Mouse (Mus musculus): ENCODE data around the gene Fbh1. TPM values are rescaled to one million over a fixed set of nuclear protein-coding genes. Genes with fewer than 3 reads are reported as not detected.

Gene Fbh1
- polyA plus RNA-seq, 1 experiment = 105 TPM

- TF ChIP-seq POLR2A (IDR thresholded peaks at IDR 0.05; ENCODE audit: borderline replicate concordance, extremely low read depth, insufficient read depth, insufficient read length, poor library complexity, severe bottlenecking) (no peak), CTCF (IDR thresholded peaks at IDR 0.05; ENCODE audit: borderline replicate concordance, extremely low read depth, insufficient read depth, insufficient read length) (no peak)
- DNase-seq (ENCODE audit: low read depth) = no peak
Measured at GRCm38 (mm10) chr2:11695867-11696266, 81.5 kb downstream of the Fbh1 start.

- DNase-seq (ENCODE audit: low read depth) = no peak
- TF ChIP-seq POLR2A (IDR thresholded peaks at IDR 0.05; ENCODE audit: borderline replicate concordance, extremely low read depth, insufficient read depth, insufficient read length, poor library complexity, severe bottlenecking) = no peak
- no peak for TF ChIP-seq CTCF (IDR thresholded peaks at IDR 0.05; ENCODE audit: borderline replicate concordance, extremely low read depth, insufficient read depth, insufficient read length)
Measured at GRCm38 (mm10) chr2:11694104-11694503, 83.3 kb downstream of the Fbh1 start.

GRCm38 (mm10) chr2:11693352-11693751, 84.0 kb downstream of the Fbh1 start:
- no peak for TF ChIP-seq POLR2A (IDR thresholded peaks at IDR 0.05; ENCODE audit: borderline replicate concordance, extremely low read depth, insufficient read depth, insufficient read length, poor library complexity, severe bottlenecking)
- TF ChIP-seq CTCF (IDR thresholded peaks at IDR 0.05; ENCODE audit: borderline replicate concordance, extremely low read depth, insufficient read depth, insufficient read length) = no peak

More at GRCm38 (mm10) chr2:11693352-11693751, 84.0 kb downstream of the Fbh1 start:
- DNase-seq (ENCODE audit: low read depth) = no peak

Other genes with a start within 250 kb of the Fbh1 start
- 42.1 and 48.0 TPM in 2 replicates for gene Pfkfb3, start 223.5 kb downstream of the Fbh1 start, polyA plus RNA-seq (2012; rRNA removed)
- gene Rbm17, start 173.4 kb downstream of the Fbh1 start, polyA plus RNA-seq (2012; rRNA removed) = 116 and 133 TPM in 2 replicates
- gene Gm17490, start 151.3 kb downstream of the Fbh1 start, polyA plus RNA-seq (2012; rRNA removed) = not detected in 2 replicates
- gene Il2ra, start 134.8 kb downstream of the Fbh1 start, polyA plus RNA-seq (2012; rRNA removed) = 0.01 and 0.03 TPM in 2 replicates
- gene Il15ra, start 72.3 kb downstream of the Fbh1 start, polyA plus RNA-seq (2012; rRNA removed) = 0.28 and 0.70 TPM in 2 replicates
- 125 and 163 TPM in 2 replicates for gene Ankrd16, start 294 bp upstream of the Fbh1 start, polyA plus RNA-seq (2012; rRNA removed)